Mouse (Mus musculus) MEL (cell line): ENCODE results near the gene Pcx. TPM values are rescaled to one million over a fixed set of nuclear protein-coding genes. Genes with fewer than 3 reads are reported as not detected.

ENCODE experiments used
- DNase-seq: peaks from one replicate; pipeline ENCODE4 v3.0.0; 2011; ENCODE audit warnings: low read depth, low spot score
- H3K27ac ChIP-seq: 2 replicates; pipeline ENCODE4 v1.5.1; 2012; ENCODE audit warnings: low read depth, mild to moderate bottlenecking, control low read depth, low read length, moderate library complexity; ENCODE audit not compliant: control insufficient read depth
- H3K27me3 ChIP-seq, 2 experiments: fragments of 150-350 bp in 1 of 2; sonication (generic) in 1 of 2; 2 replicates each; pipeline ENCODE4 v1.6.1; 2012; ENCODE audit warnings: low read length in 2 of 2, mild to moderate bottlenecking in 2 of 2, improper control_type of control experiment in 1 of 2, moderate library complexity in 1 of 2; ENCODE audit not compliant: insufficient read depth in 2 of 2, control insufficient read depth in 1 of 2
- H3K36me3 ChIP-seq, 2 experiments: 2 replicates each; pipeline ENCODE4 v1.6.1; 2012 to 2014; ENCODE audit warnings: low read length in 2 of 2, improper control_type of control experiment in 1 of 2, inconsistent platforms in 1 of 2, mild to moderate bottlenecking in 1 of 2; ENCODE audit not compliant: insufficient read depth in 2 of 2, control insufficient read depth in 1 of 2
- H3K4me1 ChIP-seq, 2 experiments: fragments of 150-350 bp in 1 of 2; sonication (generic) in 1 of 2; 2 replicates each; pipeline ENCODE4 v1.6.1; 2012; ENCODE audit warnings: low read length in 2 of 2, improper control_type of control experiment in 1 of 2, mild to moderate bottlenecking in 1 of 2; ENCODE audit not compliant: insufficient read depth in 2 of 2, control insufficient read depth in 1 of 2
- H3K4me3 ChIP-seq, 2 experiments: fragments of 150-350 bp in 1 of 2; sonication (generic) in 1 of 2; 2 replicates each; pipeline ENCODE4 v1.5.1; 2012; ENCODE audit warnings: low read depth in 2 of 2, low read length in 2 of 2, mild to moderate bottlenecking in 2 of 2, moderate library complexity in 2 of 2, control low read depth in 1 of 2, improper control_type of control experiment in 1 of 2; ENCODE audit not compliant: control insufficient read depth in 1 of 2, insufficient read depth in 1 of 2
- H3K79me2 ChIP-seq: 2 replicates; pipeline ENCODE4 v1.6.1; 2012; ENCODE audit warnings: mild to moderate bottlenecking, low read length, moderate library complexity; ENCODE audit not compliant: control insufficient read depth, poor library complexity, insufficient read depth
- H3K9ac ChIP-seq: 2 replicates; pipeline ENCODE4 v1.6.1; 2012; ENCODE audit warnings: low read depth, mild to moderate bottlenecking, control low read depth, low read length, moderate library complexity; ENCODE audit not compliant: control insufficient read depth, poor library complexity, severe bottlenecking
- H3K9me3 ChIP-seq: fragments of 150-350 bp; sonication (generic); replicated peaks from 2 replicates; pipeline ENCODE4 v1.6.1; 2012; ENCODE audit warnings: mild to moderate bottlenecking, low read length, improper control_type of control experiment, moderate library complexity; ENCODE audit not compliant: insufficient read depth
- BHLHE40 ChIP-seq: IDR thresholded peaks from 2 replicates; pipeline ENCODE4 v1.6.1; 2012; ENCODE audit warnings: low read depth, mild to moderate bottlenecking, inconsistent platforms, low read length, improper control_type of control experiment, borderline replicate concordance
- CTCF ChIP-seq, 3 experiments: IDR thresholded peaks in 2 of 3; conservative IDR thresholded peaks in 1 of 3; 2 replicates each; pipeline ENCODE4 v1.5.1; 2011 to 2012; ENCODE audit warnings: low read length in 3 of 3, low read depth in 2 of 3, mild to moderate bottlenecking in 2 of 3, improper control_type of control experiment in 1 of 3, inconsistent platforms in 1 of 3, mixed read lengths in 1 of 3, moderate library complexity in 1 of 3; ENCODE audit not compliant: control insufficient read depth in 1 of 3, insufficient read depth in 1 of 3, poor library complexity in 1 of 3, severe bottlenecking in 1 of 3
- E2F4 ChIP-seq: IDR thresholded peaks from 2 replicates; pipeline ENCODE4 v1.6.1; 2011; ENCODE audit warnings: low read depth, low read length, improper control_type of control experiment, borderline replicate concordance
- ELF1 ChIP-seq: IDR thresholded peaks from 2 replicates; pipeline ENCODE4 v1.6.1; 2014; ENCODE audit warnings: low read depth, mild to moderate bottlenecking, inconsistent platforms, low read length, improper control_type of control experiment, moderate library complexity
- GABPA ChIP-seq: IDR thresholded peaks from 2 replicates; pipeline ENCODE4 v1.6.1; 2012; ENCODE audit warnings: low read depth, mild to moderate bottlenecking, inconsistent platforms, low read length, improper control_type of control experiment, moderate library complexity
- GATA1 ChIP-seq: IDR thresholded peaks from 2 replicates; pipeline ENCODE4 v1.6.1; 2011; ENCODE audit warnings: low read depth, low read length, improper control_type of control experiment
- HCFC1 ChIP-seq: IDR thresholded peaks from 2 replicates; pipeline ENCODE4 v1.6.1; 2012; ENCODE audit warnings: low read depth, mild to moderate bottlenecking, inconsistent platforms, low read length, improper control_type of control experiment, moderate library complexity
- JUND ChIP-seq: IDR thresholded peaks from 2 replicates; pipeline ENCODE4 v1.6.1; 2011; ENCODE audit warnings: low read depth, mild to moderate bottlenecking, improper control_type of control experiment, low read length
- MAFK ChIP-seq: IDR thresholded peaks from 2 replicates; pipeline ENCODE4 v1.6.1; 2011; ENCODE audit warnings: low read depth, mild to moderate bottlenecking, low read length, improper control_type of control experiment, borderline replicate concordance
- MAX ChIP-seq: IDR thresholded peaks from 2 replicates; pipeline ENCODE4 v1.6.1; 2011; ENCODE audit warnings: low read length, improper control_type of control experiment
- MXI1 ChIP-seq: IDR thresholded peaks from 2 replicates; pipeline ENCODE4 v1.6.1; 2011; ENCODE audit warnings: mild to moderate bottlenecking, low read depth, low read length, improper control_type of control experiment
- NELFE ChIP-seq: IDR thresholded peaks from 2 replicates; pipeline ENCODE4 v1.6.1; 2011; ENCODE audit warnings: low read depth, low read length, improper control_type of control experiment
- POLR2A ChIP-seq, 2 experiments: IDR thresholded peaks; 2 replicates each; pipeline ENCODE4 v1.6.1; 2011 to 2012; ENCODE audit warnings: low read length in 2 of 2, mild to moderate bottlenecking in 2 of 2, control low read depth in 1 of 2, improper control_type of control experiment in 1 of 2, low read depth in 1 of 2, moderate library complexity in 1 of 2; ENCODE audit not compliant: control insufficient read depth in 1 of 2, insufficient read depth in 1 of 2, poor library complexity in 1 of 2
- POLR2AphosphoS5 ChIP-seq: IDR thresholded peaks from 2 replicates; pipeline ENCODE4 v1.6.1; 2012; ENCODE audit warnings: low read depth, borderline replicate concordance, mild to moderate bottlenecking, inconsistent platforms, low read length, moderate library complexity, mixed read lengths
- RCOR1 ChIP-seq: IDR thresholded peaks from 2 replicates; pipeline ENCODE4 v1.6.1; 2012; ENCODE audit warnings: low read depth, mild to moderate bottlenecking, inconsistent platforms, low read length, improper control_type of control experiment
- SIN3A ChIP-seq: IDR thresholded peaks from 2 replicates; pipeline ENCODE4 v1.6.1; 2012; ENCODE audit warnings: low read length, improper control_type of control experiment, inconsistent platforms
- TBP ChIP-seq: IDR thresholded peaks from 2 replicates; pipeline ENCODE4 v1.8.0; 2011; ENCODE audit warnings: low read depth, low read length, improper control_type of control experiment
- TCF12 ChIP-seq: IDR thresholded peaks from 2 replicates; pipeline ENCODE4 v1.6.1; 2014; ENCODE audit warnings: low read depth, mild to moderate bottlenecking, inconsistent platforms, low read length, improper control_type of control experiment, moderate library complexity
- USF1 ChIP-seq: IDR thresholded peaks from 2 replicates; pipeline ENCODE4 v1.6.1; 2014; ENCODE audit warnings: low read depth, mild to moderate bottlenecking, inconsistent platforms, low read length, improper control_type of control experiment, moderate library complexity
- ZC3H11A ChIP-seq: IDR thresholded peaks from 2 replicates; pipeline ENCODE4 v1.6.1; 2012; ENCODE audit warnings: low read depth, mild to moderate bottlenecking, inconsistent platforms, low read length, improper control_type of control experiment
- ZMIZ1 ChIP-seq: IDR thresholded peaks from 2 replicates; pipeline ENCODE4 v1.6.1; 2012; ENCODE audit warnings: low read depth, mild to moderate bottlenecking, inconsistent platforms, low read length, improper control_type of control experiment, moderate library complexity
- polyA plus RNA-seq, 2 experiments: library from polyadenylated mRNA; stranded (reverse) in 1 of 2; unstranded in 1 of 2; fragments of >175 nt in 1 of 2; fragments of >200 nt in 1 of 2; gene quantifications; 2 replicates each; pipeline versions ENCODE4 v1.2.1 to v1.2.4; 2012; ENCODE audit warnings: low replicate concordance in 2 of 2, low read depth in 1 of 2; ENCODE audit not compliant: insufficient read length in 2 of 2, insufficient read depth in 1 of 2, missing spikeins in 1 of 2
- total RNA-seq: library from RNA; depleted of rRNA; stranded (reverse); fragments of 300-350 nt; gene quantifications from 2 replicates; pipeline ENCODE4 v1.2.3, GENCODE M21; 2012

The Pcx gene
- total and polyA plus RNA-seq, 3 experiments, result 7.2 to 7.9 TPM; not detected in 1

DNA sequence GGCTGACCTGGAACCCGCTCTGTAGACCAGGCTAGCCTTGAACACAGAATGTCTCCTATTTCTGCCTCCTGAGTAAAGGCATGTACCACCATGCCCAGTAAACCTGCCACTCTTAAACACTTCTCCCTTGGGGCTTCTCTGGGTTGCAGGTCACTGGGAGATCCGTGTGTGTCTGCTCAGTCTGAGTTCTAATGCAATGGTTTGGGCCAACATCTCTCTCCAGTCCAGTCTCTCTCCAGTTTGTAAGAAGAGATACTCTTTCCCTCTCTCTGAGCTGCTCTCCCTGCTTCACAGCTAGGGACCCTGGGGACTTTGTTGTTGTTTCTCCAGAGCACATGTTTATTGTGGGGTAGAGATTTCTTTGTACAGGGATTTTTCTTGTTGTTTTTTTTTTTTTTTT is 6.0 kb downstream of the Pcx start:
- Histone ChIP-seq H3K79me2 (no peaks in the 10 kb centered on the region), H3K27ac (no peak overlapping the region), H3K36me3 (no peaks in the 10 kb centered on the region), H3K4me1 (no peaks in the 10 kb centered on the region), H3K4me3 (no peak overlapping the region), H3K9ac (no peak overlapping the region), H3K9me3 (no peaks in the 10 kb centered on the region), H3K27me3 (no peaks in the 10 kb centered on the region; a peak in 1 of 4 replicates)
- no peak for DNase-seq
- TF ChIP-seq POLR2AphosphoS5 (no peak), BHLHE40 (no peak), MAFK (no peak), TCF12 (no peak), MXI1 (no peak), E2F4 (no peak), HCFC1 (no peak), ELF1 (no peak), CTCF (IDR thresholded peaks at IDR 0.05 in 2 of 3, conservative IDR thresholded peaks at IDR 0.05 in 1 of 3; ENCODE audit: control insufficient read depth in 1 of 3, insufficient read depth in 1 of 3, low read depth in 2 of 3, low read length in 3 of 3, poor library complexity in 1 of 3, severe bottlenecking in 1 of 3) (no peak), GABPA (no peak), RCOR1 (no peak), SIN3A (no peak), MAX (no peak), GATA1 (no peak), POLR2A (IDR thresholded peaks at IDR 0.05; ENCODE audit: control insufficient read depth in 1 of 2, insufficient read depth in 1 of 2, low read depth in 1 of 2, low read length in 2 of 2, poor library complexity in 1 of 2) (no peak), USF1 (no peak), TBP (no peak), JUND (no peak), ZMIZ1 (no peak), ZC3H11A (no peak)

DNA sequence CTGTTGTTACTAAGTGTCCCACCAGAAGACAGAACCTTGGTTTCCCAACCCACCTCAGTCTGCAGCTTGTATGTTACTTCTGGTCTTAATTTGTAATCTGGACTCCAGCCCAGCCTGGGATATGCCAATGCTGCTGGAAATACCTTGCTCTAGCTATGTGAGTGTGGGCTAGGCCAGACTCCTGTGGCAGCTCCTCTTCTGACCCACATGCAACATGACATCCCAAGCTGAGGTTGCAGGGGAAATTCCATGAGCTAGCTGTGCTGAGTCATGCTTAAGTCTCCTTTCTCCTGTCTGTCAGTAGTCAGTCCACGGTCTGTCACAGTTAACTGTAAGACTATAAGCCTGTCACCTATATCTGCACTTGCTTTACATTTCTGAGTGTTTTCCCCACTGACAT is 7.2 kb downstream of the Pcx start:
- no peak overlapping the region for H3K27ac ChIP-seq
- no peaks in the 10 kb centered on the region for H3K27me3 ChIP-seq
- no peak overlapping the region for H3K9ac ChIP-seq
- DNase-seq, result no peak
- H3K36me3 ChIP-seq, result no peaks in the 10 kb centered on the region
- no peaks in the 10 kb centered on the region for H3K4me1 ChIP-seq
- H3K9me3 ChIP-seq, result no peaks in the 10 kb centered on the region
- TF ChIP-seq NELFE (no peak), POLR2AphosphoS5 (no peak), USF1 (no peak)
- no peaks in the 10 kb centered on the region for H3K79me2 ChIP-seq
- H3K4me3 ChIP-seq, result no peak overlapping the region
